Mouse (Mus musculus) midbrain, postnatal 0 days (tissue): ENCODE measurements around the gene Zfp36. TPM values are rescaled to one million over a fixed set of nuclear protein-coding genes. Genes with fewer than 3 reads are reported as not detected.

Experiments
- ATAC-seq: fragments of 200-750 bp; cut with Nextera tagmentation; 2 replicates; pipeline ENCODE4 v1.8.0; 2017; ENCODE audit warnings: moderate number of reproducible peaks, mild to moderate bottlenecking, moderate TSS enrichment, moderate library complexity; ENCODE audit not compliant: low FRiP score
- DNase-seq: peaks from one replicate; pipeline ENCODE4 v3.0.0-alpha.2; 2015; ENCODE audit warnings: low spot score
- H3K27ac ChIP-seq: fragments of 300-500 bp; sonication (generic); 2 replicates; pipeline ENCODE4 v1.5.1; 2014; ENCODE audit warnings: low read depth, mild to moderate bottlenecking, low read length, mixed read lengths
- H3K27me3 ChIP-seq: fragments of 300-500 bp; sonication (generic); 2 replicates; pipeline ENCODE4 v1.6.1; 2014; ENCODE audit warnings: low read length, control low read depth, mixed read lengths; ENCODE audit not compliant: insufficient read depth
- H3K36me3 ChIP-seq: fragments of 300-500 bp; sonication (generic); 2 replicates; pipeline ENCODE4 v1.6.1; 2014; ENCODE audit warnings: low read length, control low read depth, mixed read lengths; ENCODE audit not compliant: insufficient read depth
- H3K4me1 ChIP-seq: fragments of 300-500 bp; sonication (generic); 2 replicates; pipeline ENCODE4 v1.6.1; 2014; ENCODE audit warnings: mild to moderate bottlenecking, control low read depth, antibody characterized with exemption, low read length, mixed read lengths; ENCODE audit not compliant: insufficient read depth
- H3K4me2 ChIP-seq: fragments of 300-500 bp; sonication (generic); 2 replicates; pipeline ENCODE4 v1.6.1; 2014; ENCODE audit warnings: low read depth, mild to moderate bottlenecking, low read length, mixed read lengths; ENCODE audit not compliant: poor library complexity, severe bottlenecking
- H3K4me3 ChIP-seq: fragments of 300-500 bp; sonication (generic); 2 replicates; pipeline ENCODE4 v1.5.1; 2014; ENCODE audit warnings: low read depth, mild to moderate bottlenecking, low read length, moderate library complexity
- H3K9ac ChIP-seq: fragments of 300-500 bp; sonication (generic); replicated peaks from 2 replicates; pipeline ENCODE4 v1.6.1; 2014; ENCODE audit warnings: mild to moderate bottlenecking, low read length, moderate library complexity, mixed read lengths; ENCODE audit not compliant: poor library complexity, severe bottlenecking
- H3K9me3 ChIP-seq: fragments of 300-500 bp; sonication (generic); 2 replicates; pipeline ENCODE4 v1.6.1; 2016; ENCODE audit warnings: low read length, control low read depth
- CTCF ChIP-seq: IDR thresholded peaks from 2 replicates; pipeline ENCODE4 v1.5.1; 2016; ENCODE audit warnings: antibody characterized with exemption, mild to moderate bottlenecking
- WGBS: fragments of 180-500 bp; shearing (Covaris S2); extraction: QIAGEN DNeasy Blood & Tissue Kit; methylation state at CpG from one replicate; pipeline ENCODE4 v1.1.7; 2014; 5-methylcytosine and 5-hydroxymethylcytosine counted together
- polyA plus RNA-seq: library from polyadenylated mRNA; unstranded; fragments of >200 nt; fragmentation: Nextera tagmentation; extraction: Ambion mirVana; gene quantifications from 2 replicates; pipeline ENCODE4 v1.2.1, GENCODE M21; 2015
- total RNA-seq: library from RNA; depleted of rRNA; stranded (reverse); fragments of >200 nt; gene quantifications from 2 replicates; pipeline ENCODE4 v1.2.3, GENCODE M21; 2014

Gene Zfp36
- total and polyA plus RNA-seq, 2 experiments from 2014 or later, result 2.9 to 4.1 TPM

DNA sequence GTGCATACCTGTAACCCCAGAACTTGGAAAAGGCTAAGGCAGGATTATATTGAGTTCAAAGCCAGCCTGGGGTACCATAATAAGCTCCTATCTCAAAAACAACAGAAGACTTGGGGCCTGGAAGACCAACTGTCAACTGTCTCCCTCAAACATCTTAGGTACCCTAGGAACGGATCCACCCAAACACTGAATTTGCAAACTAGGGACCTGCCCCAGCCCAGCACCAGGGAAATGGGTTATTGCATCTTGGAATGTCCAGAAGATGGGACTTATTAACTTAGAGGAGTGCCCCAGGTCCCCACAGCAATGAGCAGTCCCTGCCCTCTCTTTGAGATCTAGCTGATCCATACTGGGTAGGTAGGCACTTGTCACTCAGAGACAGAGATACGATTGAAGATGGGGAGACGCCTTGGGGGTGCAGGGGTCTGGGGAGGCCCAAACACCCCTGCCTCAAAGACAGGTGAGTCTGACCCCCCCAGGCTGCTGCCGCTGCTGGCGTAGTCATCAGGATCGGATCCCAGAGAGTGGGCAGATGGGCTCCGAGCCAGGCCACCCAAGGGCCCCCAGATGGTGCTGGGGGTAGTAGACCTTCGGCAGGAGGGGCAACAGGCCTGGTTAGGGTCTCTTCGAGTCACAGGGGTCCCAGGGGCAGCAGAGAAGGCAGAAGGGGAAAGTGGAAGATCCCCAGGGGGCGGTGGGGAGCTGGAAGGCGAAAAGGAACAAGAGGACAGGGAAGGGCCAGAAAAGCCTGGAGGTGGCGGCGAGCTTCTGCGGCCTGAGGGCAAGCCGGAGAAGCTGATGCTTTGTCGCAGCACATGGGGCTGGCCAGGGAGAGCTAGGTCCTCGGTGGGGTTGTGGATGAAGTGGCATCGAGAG, 2.6 kb downstream of the Zfp36 start:
- DNase-seq (no peak), ATAC-seq (no peak)
- Histone ChIP-seq H3K36me3 (no peaks in the 10 kb centered on the region), H3K9me3 (no peaks in the 10 kb centered on the region), H3K4me1 (peaks cover 8% of the 10 kb centered on the region; the same call in 1 of the 2 replicates), H3K4me3 (peak overlapping the region; percentile 16; the same call in 1 of the 2 replicates), H3K27ac (no peak overlapping the region), H3K4me2 (peak overlapping the region; percentile 76), H3K27me3 (no peaks in the 10 kb centered on the region), H3K9ac (no peak overlapping the region)
- no peak for TF ChIP-seq CTCF
- WGBS, result 78% methylated on average over 18 of the region's 18 CpGs

DNA sequence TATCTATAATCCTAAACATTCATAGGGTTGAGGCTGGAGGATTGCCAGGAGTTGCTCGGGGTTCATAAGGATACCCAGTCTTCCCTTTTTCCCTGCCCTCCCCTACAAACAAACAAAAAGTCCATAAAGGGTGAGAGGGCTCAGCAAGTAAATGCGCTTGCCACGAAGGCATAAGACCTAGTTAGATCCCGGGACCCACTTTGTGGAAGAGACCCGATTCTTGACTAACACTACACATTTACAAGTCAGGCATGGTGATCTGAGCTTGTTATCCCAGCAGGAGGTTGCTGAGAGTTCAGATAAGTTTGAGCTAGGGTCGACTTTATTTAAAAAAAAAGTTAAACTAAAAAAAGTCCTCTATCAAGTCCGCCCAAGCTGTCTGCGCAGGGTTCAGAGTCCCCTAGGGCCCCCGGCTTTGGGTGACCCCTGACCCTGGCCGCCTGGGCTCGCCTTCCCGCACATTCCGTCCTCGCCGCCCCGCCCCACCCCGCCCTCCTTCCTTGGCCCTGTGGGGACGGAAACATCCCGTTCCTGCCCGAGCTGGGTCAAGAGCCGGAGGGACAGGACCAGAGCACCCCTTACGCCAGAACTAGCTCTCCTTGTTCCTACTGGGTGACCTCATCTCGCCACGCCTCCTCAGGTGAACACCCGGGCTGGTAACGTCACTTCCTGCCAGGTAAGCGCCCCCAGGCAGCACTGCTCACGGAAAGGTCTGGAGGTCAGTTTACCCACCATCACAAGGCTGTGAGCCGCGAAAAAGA, 3.9 kb downstream of the Zfp36 start:
- no peak for ATAC-seq
- Histone ChIP-seq H3K4me3 (peak overlapping the region; percentile 41), H3K27me3 (no peaks in the 10 kb centered on the region), H3K9me3 (no peaks in the 10 kb centered on the region), H3K9ac (peak overlapping the region; percentile 24; the same call in 1 of the 2 replicates), H3K27ac (peak overlapping the region; percentile 63), H3K4me1 (peaks cover 11% of the 10 kb centered on the region; the same call in 1 of the 2 replicates), H3K36me3 (no peaks in the 10 kb centered on the region), H3K4me2 (peak overlapping the region; percentile 76)
- peak; percentile 53 for DNase-seq
- 5% methylated on average over 30 of the region's 30 CpGs for WGBS
- no peak for TF ChIP-seq CTCF

DNA sequence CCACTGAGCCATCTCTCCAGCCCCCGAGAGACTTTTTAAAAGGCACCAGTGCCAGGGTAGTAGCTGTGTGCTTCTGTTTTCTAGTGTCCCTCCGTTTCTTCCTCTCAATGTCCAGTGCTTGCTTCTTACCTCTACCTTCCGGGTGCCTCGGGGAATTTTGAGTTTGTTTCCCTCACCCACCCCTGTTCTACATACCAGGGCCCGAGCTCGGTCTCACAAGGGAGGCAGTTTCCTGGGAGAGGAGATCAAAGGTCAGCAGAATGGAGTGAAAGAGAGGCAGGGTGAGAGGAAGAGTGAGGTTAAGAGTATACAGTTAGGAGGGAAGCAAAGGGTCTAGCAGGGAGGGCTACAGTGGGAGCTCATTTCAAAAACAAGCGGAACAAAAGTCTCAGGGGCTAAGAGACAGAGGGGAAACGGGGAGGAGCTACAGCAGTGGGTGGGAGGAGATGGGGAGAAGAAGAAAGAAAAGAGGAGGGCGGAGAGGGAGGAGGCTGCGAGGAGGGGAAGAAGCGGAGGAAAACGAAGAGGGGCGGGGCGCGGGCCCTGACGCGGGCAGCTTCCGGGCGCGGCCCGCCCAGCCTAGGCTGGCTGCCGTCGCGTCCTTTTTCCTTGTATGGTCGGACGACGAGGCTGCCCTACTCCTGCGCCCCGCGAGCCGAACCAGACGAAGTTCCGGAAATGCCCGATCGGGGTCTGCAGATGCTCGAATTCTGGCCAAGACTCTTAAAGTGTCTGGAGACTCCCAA, 4.7 kb downstream of the Zfp36 start:
- Histone ChIP-seq H3K4me3 (peak overlapping the region; percentile 41), H3K36me3 (no peaks in the 10 kb centered on the region), H3K4me1 (peaks cover 12% of the 10 kb centered on the region; the same call in 1 of the 2 replicates), H3K9ac (peak overlapping the region; percentile 24), H3K27me3 (no peaks in the 10 kb centered on the region), H3K27ac (peak overlapping the region; percentile 63), H3K9me3 (no peaks in the 10 kb centered on the region), H3K4me2 (peak overlapping the region; percentile 76)
- WGBS, result 2% methylated on average over 32 of the region's 36 CpGs
- ATAC-seq, result peak; percentile 18; the same call in 1 of the 2 replicates
- TF ChIP-seq CTCF, result no peak
- DNase-seq, result peak; percentile 85

DNA sequence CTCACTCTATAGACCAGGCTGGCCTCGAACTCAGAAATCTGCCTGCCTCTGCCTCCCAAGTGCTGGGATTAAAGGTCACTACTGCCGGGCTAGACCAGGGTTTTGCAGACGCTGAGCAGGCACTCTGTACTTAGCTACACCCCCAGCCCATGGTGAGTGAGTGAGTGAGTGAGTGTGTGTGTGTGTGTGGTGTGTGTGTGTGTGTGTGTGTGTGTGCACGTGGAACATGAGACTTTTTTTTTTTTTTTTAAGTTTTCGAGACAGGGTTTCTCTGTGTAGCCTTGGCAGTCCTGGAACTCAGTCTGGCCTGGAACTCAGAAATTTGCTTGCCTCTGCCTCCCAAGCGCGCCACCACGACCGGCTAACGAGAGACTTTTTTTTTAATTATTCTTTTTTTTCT, 5.4 kb downstream of the Zfp36 start:
- Histone ChIP-seq H3K9ac (no peak overlapping the region), H3K27ac (no peak overlapping the region)

DNA sequence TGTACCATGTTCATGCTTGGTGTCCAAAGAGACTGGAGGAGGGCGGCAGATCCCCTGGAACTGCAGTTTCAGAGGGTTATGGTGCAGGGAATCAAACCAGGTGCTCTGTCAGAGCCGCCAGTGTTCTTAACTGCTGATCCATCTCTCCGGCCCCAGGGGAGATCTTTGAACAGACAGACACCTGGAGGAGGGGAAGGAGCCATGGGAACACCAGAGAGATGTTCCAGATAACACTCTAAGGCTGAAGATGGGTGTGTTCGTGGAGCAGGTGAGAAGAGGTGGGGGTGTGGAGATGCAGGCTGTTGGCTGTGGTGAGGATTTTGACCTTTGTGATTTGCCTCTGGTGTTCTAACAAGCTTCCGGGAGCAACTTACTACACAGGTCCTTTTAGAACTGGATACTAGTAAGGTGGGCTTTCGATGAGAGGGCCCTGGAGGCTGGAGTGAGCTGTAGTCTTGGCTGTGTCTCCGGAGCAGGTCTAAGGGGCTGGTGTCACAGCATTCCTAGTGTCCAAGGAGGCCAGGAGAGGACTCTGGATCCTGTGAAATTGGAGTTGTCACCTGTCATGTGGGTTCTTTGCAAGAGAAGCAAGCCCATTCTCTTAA, 6.1 kb downstream of the Zfp36 start:
- ATAC-seq, result no peak
- Histone ChIP-seq H3K9ac (no peak overlapping the region), H3K4me3 (no peak overlapping the region), H3K27me3 (no peaks in the 10 kb centered on the region), H3K4me2 (no peak overlapping the region), H3K27ac (no peak overlapping the region), H3K4me1 (peaks cover 18% of the 10 kb centered on the region; the same call in 1 of the 2 replicates), H3K9me3 (no peaks in the 10 kb centered on the region), H3K36me3 (no peaks in the 10 kb centered on the region)
- DNase-seq, result no peak
- TF ChIP-seq CTCF, result no peak
- WGBS, result 82% methylated on average over 7 of the region's 7 CpGs

More for the DNA sequence above, 5.4 kb downstream of the Zfp36 start:
- Histone ChIP-seq H3K4me1 (peaks cover 18% of the 10 kb centered on the region; the same call in 1 of the 2 replicates), H3K4me3 (no peak overlapping the region), H3K27me3 (no peaks in the 10 kb centered on the region), H3K4me2 (no peak overlapping the region), H3K36me3 (no peaks in the 10 kb centered on the region), H3K9me3 (no peaks in the 10 kb centered on the region)
- no peak for TF ChIP-seq CTCF
- ATAC-seq, result no peak
- 81% methylated on average over 10 of the region's 10 CpGs for WGBS
- no peak for DNase-seq
